Mouse (Mus musculus): ENCODE measurements around the gene Rps18.

DNA sequence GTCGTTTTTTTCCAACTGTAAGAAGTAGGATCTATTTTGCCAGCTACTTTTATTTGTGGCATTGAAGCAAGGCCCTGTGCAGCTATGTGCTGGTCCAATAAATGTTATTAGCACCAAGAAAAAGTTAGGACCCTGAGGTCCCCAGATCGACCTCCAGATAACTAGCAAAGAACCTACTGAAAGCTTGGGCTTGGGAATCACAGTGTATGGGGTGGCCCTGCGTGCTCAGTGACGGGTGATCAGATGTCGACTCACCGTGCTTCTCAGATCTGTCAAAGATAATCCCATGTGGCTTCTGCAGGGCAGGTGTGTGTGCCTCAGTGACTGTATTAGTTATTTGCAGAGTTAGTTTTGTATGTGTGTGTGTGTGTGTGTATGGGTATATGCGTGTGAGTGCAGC is 34.4 kb downstream of the Rps18 start:
- TF ChIP-seq POLR2A (IDR thresholded peaks at IDR 0.05; ENCODE audit: control insufficient read depth, extremely low read depth, insufficient read depth, low read length, poor library complexity) (no peak), CTCF (IDR thresholded peaks at IDR 0.05; ENCODE audit: borderline replicate concordance, control insufficient read depth, extremely low read depth, insufficient read depth, low read length, poor library complexity) (no peak)
